Mouse (Mus musculus) midbrain, embryonic 16.5 days (tissue): ENCODE measurements around the gene Dguok. TPM values are rescaled to one million over a fixed set of nuclear protein-coding genes. Genes with fewer than 3 reads are reported as not detected.

Experiments used
- ATAC-seq: fragments of 200-750 bp; cut with Nextera tagmentation; 2 replicates; pipeline ENCODE4 v1.8.0; 2017; ENCODE audit warnings: moderate TSS enrichment
- H3K27ac ChIP-seq: fragments of 300-500 bp; sonication (generic); 2 replicates; pipeline ENCODE4 v1.5.1; 2014; ENCODE audit warnings: mild to moderate bottlenecking, low read length, mixed read lengths
- H3K27me3 ChIP-seq: fragments of 300-500 bp; sonication (generic); 2 replicates; pipeline ENCODE4 v1.6.1; 2014; ENCODE audit warnings: low read depth, low read length, mixed read lengths; ENCODE audit not compliant: control insufficient read depth, insufficient read depth
- H3K36me3 ChIP-seq: fragments of 300-500 bp; sonication (generic); 2 replicates; pipeline ENCODE4 v1.6.1; 2014; ENCODE audit warnings: mild to moderate bottlenecking, low read length, moderate library complexity, mixed read lengths; ENCODE audit not compliant: control insufficient read depth, insufficient read depth
- H3K4me1 ChIP-seq: fragments of 300-500 bp; sonication (generic); 2 replicates; pipeline ENCODE4 v1.6.1; 2014; ENCODE audit warnings: mild to moderate bottlenecking, low read length, mixed read lengths; ENCODE audit not compliant: control insufficient read depth, insufficient read depth
- H3K4me2 ChIP-seq: fragments of 300-500 bp; sonication (generic); 2 replicates; pipeline ENCODE4 v1.6.1; 2014; ENCODE audit warnings: mild to moderate bottlenecking, low read length, mixed read lengths
- H3K4me3 ChIP-seq: fragments of 300-500 bp; sonication (generic); 2 replicates; pipeline ENCODE4 v1.5.1; 2014; ENCODE audit warnings: low read depth, mild to moderate bottlenecking, low read length, moderate library complexity, mixed read lengths
- H3K9ac ChIP-seq: fragments of 300-500 bp; sonication (generic); 2 replicates; pipeline ENCODE4 v1.6.1; 2014; ENCODE audit warnings: low read depth, low read length, mixed read lengths
- H3K9me3 ChIP-seq: fragments of 300-500 bp; sonication (generic); replicated peaks from 2 replicates; pipeline ENCODE4 v1.6.1; 2014; ENCODE audit warnings: mild to moderate bottlenecking, low read length, mixed read lengths; ENCODE audit not compliant: control insufficient read depth, poor library complexity, severe bottlenecking
- WGBS: fragments of 180-500 bp; shearing (Covaris S2); extraction: QIAGEN DNeasy Blood & Tissue Kit; methylation state at CpG from one replicate; pipeline ENCODE4 v1.1.7; 2014; 5-methylcytosine and 5-hydroxymethylcytosine counted together
- polyA plus RNA-seq: library from polyadenylated mRNA; unstranded; fragments of >200 nt; fragmentation: Nextera tagmentation; extraction: Ambion mirVana; gene quantifications from 2 replicates; pipeline ENCODE4 v1.2.1, GENCODE M21; 2015

Gene Dguok
- polyA plus RNA-seq, 1 experiment from 2014 or later = 72.5 TPM

- Histone ChIP-seq H3K36me3 (no peaks in the 10 kb centered on the region), H3K4me2 (peak overlapping the region; percentile 94), H3K9ac (peak overlapping the region; percentile 96), H3K9me3 (no peaks in the 10 kb centered on the region), H3K4me1 (peaks cover 67% of the 10 kb centered on the region), H3K4me3 (peak overlapping the region; percentile 82), H3K27me3 (no peaks in the 10 kb centered on the region), H3K27ac (no peak overlapping the region)
- WGBS = 33% methylated on average over 11 of the region's 11 CpGs
- ATAC-seq = no peak
Observed at GRCm38 (mm10) chr6:83453706-83454105, 53.1 kb downstream of the Dguok start.

GRCm38 (mm10) chr6:83450451-83451303 is 56.1 kb downstream of the Dguok start:
- Histone ChIP-seq H3K4me3 (no peak overlapping the region), H3K4me2 (0 out of 2 replicates have a peak overlapping the region, but pooled peaks have one; percentile 5), H3K27ac (no peak overlapping the region)

GRCm38 (mm10) chr6:83449440-83449839 is 57.3 kb downstream of the Dguok start:
- ATAC-seq = no peak
- 76% methylated on average over 3 of the region's 3 CpGs for WGBS

More at GRCm38 (mm10) chr6:83450451-83451303, 56.1 kb downstream of the Dguok start:
- 79% methylated on average over 9 of the region's 9 CpGs for WGBS
- no peak for ATAC-seq
- H3K9ac ChIP-seq = peak overlapping the region; percentile 7; the same call in 1 of the 2 replicates
- H3K4me1 ChIP-seq = peaks cover 63% of the 10 kb centered on the region
- H3K36me3 ChIP-seq = peaks cover 2% of the 10 kb centered on the region; the same call in 1 of the 2 replicates
- H3K9me3 ChIP-seq = no peaks in the 10 kb centered on the region
- no peaks in the 10 kb centered on the region for H3K27me3 ChIP-seq

GRCm38 (mm10) chr6:83448911-83449310 is 57.9 kb downstream of the Dguok start:
- no peak overlapping the region for H3K27ac ChIP-seq
- no peak for ATAC-seq
- peaks cover 2% of the 10 kb centered on the region; the same call in 1 of the 2 replicates for H3K36me3 ChIP-seq
- H3K4me3 ChIP-seq = no peak overlapping the region
- peaks cover 53% of the 10 kb centered on the region for H3K4me1 ChIP-seq
- 91% methylated on average over 4 of the region's 4 CpGs for WGBS
- no peak overlapping the region for H3K9ac ChIP-seq
- H3K27me3 ChIP-seq = no peaks in the 10 kb centered on the region
- no peak overlapping the region for H3K4me2 ChIP-seq
- H3K9me3 ChIP-seq = no peaks in the 10 kb centered on the region

More at GRCm38 (mm10) chr6:83449440-83449839, 57.3 kb downstream of the Dguok start:
- Histone ChIP-seq H3K9ac (no peak overlapping the region), H3K4me3 (no peak overlapping the region), H3K36me3 (peaks cover 2% of the 10 kb centered on the region; the same call in 1 of the 2 replicates), H3K27me3 (no peaks in the 10 kb centered on the region), H3K9me3 (no peaks in the 10 kb centered on the region), H3K4me1 (peaks cover 54% of the 10 kb centered on the region), H3K27ac (no peak overlapping the region), H3K4me2 (no peak overlapping the region)

- Histone ChIP-seq H3K27ac (no peak overlapping the region), H3K4me2 (no peak overlapping the region), H3K4me1 (peaks cover 54% of the 10 kb centered on the region), H3K36me3 (peaks cover 2% of the 10 kb centered on the region; the same call in 1 of the 2 replicates), H3K9me3 (no peaks in the 10 kb centered on the region), H3K4me3 (no peak overlapping the region), H3K9ac (no peak overlapping the region), H3K27me3 (no peaks in the 10 kb centered on the region)
- WGBS = 82% methylated on average over 7 of the region's 7 CpGs
- no peak for ATAC-seq
Observed at GRCm38 (mm10) chr6:83447031-83447430, 59.7 kb downstream of the Dguok start.

GRCm38 (mm10) chr6:83445796-83446195 is 61.0 kb downstream of the Dguok start:
- no peak overlapping the region for H3K9ac ChIP-seq
- H3K4me2 ChIP-seq = no peak overlapping the region
- H3K27me3 ChIP-seq = no peaks in the 10 kb centered on the region
- peaks cover 44% of the 10 kb centered on the region for H3K4me1 ChIP-seq
- 92% methylated on average over 2 of the region's 2 CpGs for WGBS
- no peak overlapping the region for H3K27ac ChIP-seq
- ATAC-seq = no peak
- H3K36me3 ChIP-seq = peaks cover 2% of the 10 kb centered on the region; the same call in 1 of the 2 replicates
- no peaks in the 10 kb centered on the region for H3K9me3 ChIP-seq
- no peak overlapping the region for H3K4me3 ChIP-seq

- Histone ChIP-seq H3K4me1 (peaks cover 43% of the 10 kb centered on the region), H3K36me3 (peaks cover 2% of the 10 kb centered on the region; the same call in 1 of the 2 replicates), H3K27ac (peak overlapping the region; percentile 56), H3K4me3 (no peak overlapping the region), H3K9me3 (no peaks in the 10 kb centered on the region), H3K27me3 (no peaks in the 10 kb centered on the region), H3K9ac (peak overlapping the region; percentile 33; the same call in 1 of the 2 replicates), H3K4me2 (peak overlapping the region; percentile 21)
- 8% methylated on average over 13 of the region's 13 CpGs for WGBS
- no peak for ATAC-seq
Observed at GRCm38 (mm10) chr6:83443441-83444340, 63.1 kb downstream of the Dguok start.

- Histone ChIP-seq H3K4me2 (peak overlapping the region; percentile 77), H3K27ac (peak overlapping the region; percentile 98), H3K9me3 (no peaks in the 10 kb centered on the region), H3K4me3 (peak overlapping the region; percentile 78), H3K27me3 (no peaks in the 10 kb centered on the region), H3K4me1 (peaks cover 54% of the 10 kb centered on the region), H3K36me3 (no peaks in the 10 kb centered on the region), H3K9ac (peak overlapping the region; percentile 32; the same call in 1 of the 2 replicates)
- WGBS = 42% methylated on average over 3 of the region's 3 CpGs
- ATAC-seq = no peak
Observed at GRCm38 (mm10) chr6:83442639-83443038, 64.1 kb downstream of the Dguok start.
